Mouse (Mus musculus) neural tube, embryonic 11.5 days (tissue): ENCODE results near the gene Cfap65. TPM values are rescaled to one million over a fixed set of nuclear protein-coding genes. Genes with fewer than 3 reads are reported as not detected.

Experiments used
- ATAC-seq: fragments of 200-750 bp; cut with Nextera tagmentation; 2 replicates; pipeline ENCODE4 v1.8.0; 2017; ENCODE audit warnings: moderate number of reproducible peaks, mild to moderate bottlenecking, moderate TSS enrichment, moderate library complexity; ENCODE audit not compliant: insufficient read depth, low FRiP score, low TSS enrichment
- DNase-seq: peaks from one replicate; pipeline ENCODE4 v3.0.0-alpha.2; 2015; ENCODE audit warnings: low spot score
- H3K27ac ChIP-seq: fragments of 300-500 bp; sonication (generic); 2 replicates; pipeline ENCODE4 v1.5.1; 2014; ENCODE audit warnings: low read depth, mild to moderate bottlenecking, low read length
- H3K27me3 ChIP-seq: fragments of 300-500 bp; sonication (generic); 2 replicates; pipeline ENCODE4 v1.6.1; 2014; ENCODE audit warnings: mild to moderate bottlenecking, low read length, mixed read lengths; ENCODE audit not compliant: control insufficient read depth, insufficient read depth
- H3K36me3 ChIP-seq: fragments of 300-500 bp; sonication (generic); 2 replicates; pipeline ENCODE4 v1.6.1; 2014; ENCODE audit warnings: mild to moderate bottlenecking, low read length, moderate library complexity, mixed read lengths; ENCODE audit not compliant: control insufficient read depth, insufficient read depth
- H3K4me1 ChIP-seq: fragments of 300-500 bp; sonication (generic); 2 replicates; pipeline ENCODE4 v1.6.1; 2014; ENCODE audit warnings: low read length, mixed read lengths; ENCODE audit not compliant: control insufficient read depth, insufficient read depth
- H3K4me2 ChIP-seq: fragments of 300-500 bp; sonication (generic); 2 replicates; pipeline ENCODE4 v1.6.1; 2014; ENCODE audit warnings: low read depth, mild to moderate bottlenecking, moderate library complexity
- H3K4me3 ChIP-seq: fragments of 300-500 bp; sonication (generic); 2 replicates; pipeline ENCODE4 v1.5.1; 2014; ENCODE audit warnings: low read depth, low read length
- H3K9ac ChIP-seq: fragments of 300-500 bp; sonication (generic); 2 replicates; pipeline ENCODE4 v1.6.1; 2014; ENCODE audit warnings: mild to moderate bottlenecking, low read length
- H3K9me3 ChIP-seq: fragments of 300-500 bp; sonication (generic); 2 replicates; pipeline ENCODE4 v1.6.1; 2016; ENCODE audit warnings: low read length; ENCODE audit not compliant: control insufficient read depth
- WGBS: fragments of 180-500 bp; shearing (Covaris S2); extraction: QIAGEN DNeasy Blood & Tissue Kit; methylation state at CpG from one replicate; pipeline ENCODE4 v1.1.7; 2014; 5-methylcytosine and 5-hydroxymethylcytosine counted together
- polyA plus RNA-seq: library from polyadenylated mRNA; unstranded; fragments of >200 nt; fragmentation: Nextera tagmentation; extraction: Ambion mirVana; gene quantifications from 2 replicates; pipeline ENCODE4 v1.2.1, GENCODE M21; 2014

The Cfap65 gene
- polyA plus RNA-seq, 1 experiment from 2014 or later = 0.08 TPM

- Histone ChIP-seq H3K4me1 (peaks cover 6% of the 10 kb centered on the region), H3K9ac (no peak overlapping the region), H3K4me3 (no peak overlapping the region), H3K4me2 (peak overlapping the region; percentile 15), H3K36me3 (no peaks in the 10 kb centered on the region), H3K27me3 (peaks cover 87% of the 10 kb centered on the region), H3K27ac (no peak overlapping the region), H3K9me3 (no peaks in the 10 kb centered on the region)
- WGBS = 2% methylated on average over 39 of the region's 39 CpGs
- DNase-seq (no peak), ATAC-seq (peak; percentile 23; the same call in 1 of the 2 replicates)
Observed at GRCm38 (mm10) chr1:74892351-74893133, 42.9 kb downstream of the Cfap65 start.

GRCm38 (mm10) chr1:74891513-74891912 lies 43.9 kb downstream of the Cfap65 start:
- Histone ChIP-seq H3K27ac (no peak overlapping the region), H3K4me1 (peaks cover 6% of the 10 kb centered on the region), H3K36me3 (no peaks in the 10 kb centered on the region), H3K4me3 (no peak overlapping the region), H3K9ac (no peak overlapping the region), H3K9me3 (no peaks in the 10 kb centered on the region), H3K4me2 (no peak overlapping the region), H3K27me3 (peaks cover 88% of the 10 kb centered on the region)
- 1% methylated on average over 8 of the region's 8 CpGs for WGBS
- no peak for ATAC-seq
- DNase-seq = peak; percentile 66

- under 1% methylated on average over 32 of the region's 43 CpGs for WGBS
- Histone ChIP-seq H3K27ac (no peak within 1 kb of the TSS), H3K4me1 (peaks cover 8% of the 10 kb centered on the region), H3K27me3 (peaks cover 93% of the 10 kb centered on the region), H3K4me2 (peak within 1 kb of the TSS; percentile 25), H3K9me3 (no peaks in the 10 kb centered on the region), H3K9ac (no peak within 1 kb of the TSS), H3K4me3 (peak within 1 kb of the TSS; percentile 13), H3K36me3 (no peaks in the 10 kb centered on the region)
- no peak for DNase-seq
- ATAC-seq = no peak
Observed at GRCm38 (mm10) chr1:74885369-74886042, 49.9 kb downstream of the Cfap65 start, which contains the start of gene Fev. Gene Fev (minus strand): TSS chr1:74885419.

GRCm38 (mm10) chr1:74884196-74885141 lies 50.9 kb downstream of the Cfap65 start:
- ATAC-seq (no peak), DNase-seq (no peak)
- no peaks in the 10 kb centered on the region for H3K9me3 ChIP-seq
- peaks cover 86% of the 10 kb centered on the region for H3K27me3 ChIP-seq
- peaks cover 8% of the 10 kb centered on the region for H3K4me1 ChIP-seq
- H3K27ac ChIP-seq = no peak overlapping the region
- no peak overlapping the region for H3K9ac ChIP-seq
- under 1% methylated on average over 54 of the region's 57 CpGs for WGBS
- peak overlapping the region; percentile 0; the same call in 1 of the 2 replicates for H3K4me2 ChIP-seq
- peak overlapping the region; percentile 13; the same call in 1 of the 2 replicates for H3K4me3 ChIP-seq
- H3K36me3 ChIP-seq = no peaks in the 10 kb centered on the region

GRCm38 (mm10) chr1:74883441-74883840 lies 52.0 kb downstream of the Cfap65 start:
- H3K27ac ChIP-seq = no peak overlapping the region
- H3K9ac ChIP-seq = no peak overlapping the region
- no peak for ATAC-seq
- H3K4me2 ChIP-seq = no peak overlapping the region
- DNase-seq = no peak
- peaks cover 8% of the 10 kb centered on the region for H3K4me1 ChIP-seq
- peaks cover 87% of the 10 kb centered on the region for H3K27me3 ChIP-seq
- H3K4me3 ChIP-seq = no peak overlapping the region
- H3K36me3 ChIP-seq = no peaks in the 10 kb centered on the region
- 0% methylated on average over 5 of the region's 5 CpGs for WGBS
- no peaks in the 10 kb centered on the region for H3K9me3 ChIP-seq

- Histone ChIP-seq H3K9ac (no peak overlapping the region), H3K27me3 (peaks cover 82% of the 10 kb centered on the region), H3K4me2 (no peak overlapping the region), H3K27ac (no peak overlapping the region), H3K9me3 (no peaks in the 10 kb centered on the region), H3K36me3 (no peaks in the 10 kb centered on the region), H3K4me1 (peaks cover 8% of the 10 kb centered on the region), H3K4me3 (no peak overlapping the region; the same call in 1 of the 2 replicates)
- under 1% methylated on average over 8 of the region's 8 CpGs for WGBS
- DNase-seq = peak; percentile 33
- no peak for ATAC-seq
Observed at GRCm38 (mm10) chr1:74882828-74883227, 52.6 kb downstream of the Cfap65 start.

- Histone ChIP-seq H3K4me3 (peak overlapping the region; percentile 26), H3K4me2 (peak overlapping the region; percentile 48), H3K27ac (no peak overlapping the region), H3K36me3 (no peaks in the 10 kb centered on the region), H3K9ac (no peak overlapping the region), H3K27me3 (peaks cover 76% of the 10 kb centered on the region), H3K9me3 (no peaks in the 10 kb centered on the region), H3K4me1 (peaks cover 8% of the 10 kb centered on the region)
- WGBS = under 1% methylated on average over 67 of the region's 74 CpGs
- ATAC-seq (no peak), DNase-seq (peak; percentile 30)
Observed at GRCm38 (mm10) chr1:74882055-74882734, 53.2 kb downstream of the Cfap65 start.
